10 mouse cellular contexts compared by ENCODE assay signal in the genomic region with DNA sequence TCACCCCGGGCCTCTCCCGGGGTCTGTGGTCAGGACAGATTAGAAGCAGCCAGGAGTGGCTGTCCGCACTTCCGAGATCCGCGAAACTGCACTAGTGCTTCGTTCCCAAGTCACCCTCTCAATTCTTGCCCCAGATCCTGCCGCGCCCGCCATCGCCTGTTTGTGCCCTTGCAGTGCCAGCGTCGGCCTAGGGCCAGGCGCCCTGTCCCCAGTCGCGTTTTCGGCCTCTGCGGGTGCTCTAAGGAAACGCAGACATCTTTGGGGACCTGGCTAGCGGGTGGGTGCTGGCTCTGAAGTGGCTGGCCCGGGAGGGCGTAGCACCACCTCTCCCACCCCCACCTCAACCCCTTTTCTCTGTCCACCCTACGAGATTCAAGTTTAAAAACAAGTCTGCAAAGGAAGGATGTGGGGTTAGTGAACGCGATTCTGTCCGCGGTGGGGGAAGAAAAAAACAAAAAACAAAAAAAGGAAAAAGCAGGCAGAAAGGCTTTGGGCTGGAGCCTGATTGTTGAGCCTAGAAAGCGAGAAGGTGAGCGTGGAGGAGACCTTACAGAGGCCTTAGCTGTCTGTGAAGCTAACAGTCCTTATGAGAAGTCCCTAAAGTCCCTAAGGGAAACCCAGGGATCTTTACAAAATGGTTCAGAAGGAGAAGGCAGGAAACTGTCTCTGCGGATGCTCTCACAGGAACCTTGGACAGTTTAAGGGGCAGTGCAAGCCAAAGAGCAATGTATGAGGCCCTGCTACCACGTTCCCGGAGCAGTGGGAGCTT. TPM values are rescaled to one million over a fixed set of nuclear protein-coding genes. Genes with fewer than 3 reads are reported as not detected.
A peak's percentile ranks its signal among the peaks of the same experiment; 100 is the strongest.
DNase-seq lines count a peak whose midpoint lies in the region; ATAC-seq and TF ChIP-seq lines count a peak whose summit lies in the region.
"Had no signal": no experiment of that assay in that cellular context is flagged by ENCODE, and none has a peak within 500 bp of the region (broad histone marks: within the 10 kb centered on the region; RNA-seq: fewer than 3 reads in every experiment).

No protein-coding gene starts in this region.

- H3K4me2 ChIP-seq in limb, embryonic 13.5 days (replicated peaks): peak overlapping the region; percentile 95

- TF ChIP-seq CTCF in cerebellum, adult 2 months (IDR thresholded peaks at IDR 0.05; ENCODE audit: borderline replicate concordance, insufficient read depth, low read depth, low read length): no peak
- no peak for TF ChIP-seq CTCF in testis, adult 2 months (IDR thresholded peaks at IDR 0.05; ENCODE audit: control insufficient read depth, insufficient read depth, insufficient replicate concordance, low read depth, low read length)

- peaks cover 19% of the 10 kb centered on the region for H3K4me1 ChIP-seq in cerebellum, adult 2 months (ENCODE audit: control insufficient read depth, insufficient read depth, low read length)
- peaks cover 33% of the 10 kb centered on the region for H3K4me1 ChIP-seq in testis, adult 2 months (ENCODE audit: control insufficient read depth, insufficient read depth, low read length)
- peaks cover 49% of the 10 kb centered on the region for H3K4me1 ChIP-seq in limb, embryonic 13.5 days

- no peak for ATAC-seq in limb, embryonic 13.5 days (ENCODE audit: low FRiP score, low read depth)

- peak overlapping the region; percentile 99 for H3K4me3 ChIP-seq in cerebellum, adult 2 months (replicated peaks; ENCODE audit: insufficient read depth, low read depth, low read length)
- H3K4me3 ChIP-seq in testis, adult 2 months (ENCODE audit: control insufficient read depth, low read depth, low read length): peak overlapping the region; percentile 89
- peak overlapping the region; percentile 50 for H3K4me3 ChIP-seq in limb, embryonic 13.5 days

- intact Hi-C loops in gastrocnemius, postnatal 36 days (cut with DNase I): loop anchor here (10.0 kb wide), 1 partner anchor 256 kb away; no protein-coding TSS in a partner anchor

- DNase-seq in cerebellum, adult 2 months: peak in 1 of 2 experiments; percentile 55
- DNase-seq in cerebellum, adult 18-20 months: no peak
- DNase-seq in testis, postnatal 10 days (ENCODE audit: low spot score): no peak
- no peak for DNase-seq in frontal cortex, postnatal 14 days (ENCODE audit: low spot score in 2 of 2)
- DNase-seq in urinary bladder, postnatal 36 days (ENCODE audit: low spot score in 2 of 2): no peak
- no peak for DNase-seq in gastrocnemius, postnatal 36 days
- DNase-seq: thymus, adult 18-20 months had no signal

- H3K9ac ChIP-seq in limb, embryonic 13.5 days: no peak overlapping the region; the same call in 1 of the 2 replicates
- H3K9ac ChIP-seq: liver, embryonic 14.5 days had no signal

- peak; percentile 15; the same call in 1 of the 2 replicates for TF ChIP-seq POLR2A in cerebellum, adult 2 months (IDR thresholded peaks at IDR 0.05; ENCODE audit: borderline replicate concordance, insufficient read depth, low read length)
- no peak for TF ChIP-seq POLR2A in testis, adult 2 months (IDR thresholded peaks at IDR 0.05; ENCODE audit: control insufficient read depth, low read depth, low read length)

- WGBS in cerebellum, adult 2 months: under 1% methylated on average over 32 of the region's 32 CpGs
- WGBS in limb, embryonic 13.5 days: 1% methylated on average over 32 of the region's 32 CpGs

- no peaks in the 10 kb centered on the region for H3K9me3 ChIP-seq in limb, embryonic 13.5 days

- peak overlapping the region; percentile 99 for H3K27ac ChIP-seq in cerebellum, adult 2 months (ENCODE audit: insufficient read depth, low read length)
- no peak overlapping the region for H3K27ac ChIP-seq in testis, adult 2 months (ENCODE audit: control insufficient read depth, insufficient read depth, low read depth, low read length)
- H3K27ac ChIP-seq in limb, embryonic 13.5 days: no peak overlapping the region
- H3K27ac ChIP-seq: liver, embryonic 14.5 days had no signal

- no peaks in the 10 kb centered on the region for H3K27me3 ChIP-seq in cerebellum, adult 2 months (ENCODE audit: control insufficient read depth, insufficient read depth, low read length)
- peaks cover 6% of the 10 kb centered on the region; the same call in 1 of the 2 replicates for H3K27me3 ChIP-seq in testis, adult 2 months (ENCODE audit: control insufficient read depth, insufficient read depth, low read length)
- H3K27me3 ChIP-seq in limb, embryonic 13.5 days: peaks cover 97% of the 10 kb centered on the region

- no peaks in the 10 kb centered on the region for H3K36me3 ChIP-seq in testis, adult 2 months (ENCODE audit: control insufficient read depth, insufficient read depth, low read length)
- H3K36me3 ChIP-seq in limb, embryonic 13.5 days: no peaks in the 10 kb centered on the region

RNA-seq across cellular contexts. Expression of gene Cbln1, which starts 1.4 kb away (rescaled TPM):
- polyA plus RNA-seq in cerebellum, adult 2 months (2012; rRNA removed): 886 and 1,066 TPM in 2 replicates
- 3.7 and 3.8 TPM in 2 replicates for polyA plus RNA-seq in testis, adult 2 months (2012; rRNA removed)
- polyA plus RNA-seq in limb, embryonic 13.5 days (2015; fragmentation: Nextera tagmentation; extraction: Ambion mirVana): 0.67 and 1.6 TPM in 2 replicates
- total RNA-seq in gastrocnemius, postnatal 36 days (2021): not detected

Comparison
In these comparisons a context has a peak if more than half of its experiments do, and no peak if none do; other contexts are left out.
1. RNA of gene Cbln1, which starts 1.4 kb away (polyA plus RNA-seq): 886 to 1,066 TPM in cerebellum, adult 2 months; 3.7 to 3.8 TPM in testis, adult 2 months and 0.67 to 1.6 TPM in limb, embryonic 13.5 days; every median in the first group is over 100 times any median in the second.
2. Peak in every context shown above with its lines, with median percentiles within 50 percentile points of each other: H3K4me3 ChIP-seq.